Mouse (Mus musculus): Measurements from ENCODE around the gene Hcn1. TPM values are rescaled to one million over a fixed set of nuclear protein-coding genes. Genes with fewer than 3 reads are reported as not detected.

Gene Hcn1
- total RNA-seq, 1 experiment from 2014 or later = 0.06 TPM

DNA sequence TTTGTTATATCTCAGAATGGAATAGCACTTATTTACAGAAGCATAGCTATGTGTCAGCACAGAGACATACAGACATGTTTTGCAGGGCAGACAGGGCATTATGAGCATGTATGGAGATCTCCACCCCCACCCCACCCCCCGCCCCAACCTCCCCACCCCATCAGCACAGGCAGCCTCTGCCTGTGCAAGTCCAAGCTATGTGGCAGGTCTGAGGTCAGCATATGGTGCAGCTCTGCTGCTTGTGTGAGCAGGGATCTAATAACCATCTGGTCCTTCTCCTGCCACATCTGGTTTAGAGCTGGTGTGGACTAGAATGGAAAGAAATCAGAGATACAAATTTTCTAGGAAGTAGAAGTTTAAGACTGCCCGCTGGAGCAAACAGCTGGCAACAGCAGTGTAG lies 424.4 kb downstream of the Hcn1 start:
- DNase-seq = no peak

DNA sequence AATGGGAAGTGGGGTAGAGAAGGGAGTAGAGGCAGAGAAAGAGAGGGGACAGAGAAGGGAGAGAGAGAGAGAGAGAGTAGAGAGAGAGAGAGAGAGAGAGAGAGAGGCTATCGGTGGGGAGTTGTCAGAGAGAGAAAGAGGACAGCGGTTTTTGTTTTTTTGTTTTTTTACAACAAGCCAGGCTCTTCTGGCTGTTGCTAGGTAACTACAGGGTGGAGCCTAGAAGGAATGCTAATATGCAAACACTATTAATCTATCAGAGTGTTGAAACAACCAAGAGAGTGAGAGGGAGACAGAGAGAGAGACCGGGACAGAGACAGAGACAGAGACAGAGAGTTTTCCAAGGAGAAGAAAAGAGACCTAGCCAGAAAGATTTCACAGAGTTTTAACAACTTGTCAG lies 425.7 kb downstream of the Hcn1 start:
- no peak for DNase-seq

DNA sequence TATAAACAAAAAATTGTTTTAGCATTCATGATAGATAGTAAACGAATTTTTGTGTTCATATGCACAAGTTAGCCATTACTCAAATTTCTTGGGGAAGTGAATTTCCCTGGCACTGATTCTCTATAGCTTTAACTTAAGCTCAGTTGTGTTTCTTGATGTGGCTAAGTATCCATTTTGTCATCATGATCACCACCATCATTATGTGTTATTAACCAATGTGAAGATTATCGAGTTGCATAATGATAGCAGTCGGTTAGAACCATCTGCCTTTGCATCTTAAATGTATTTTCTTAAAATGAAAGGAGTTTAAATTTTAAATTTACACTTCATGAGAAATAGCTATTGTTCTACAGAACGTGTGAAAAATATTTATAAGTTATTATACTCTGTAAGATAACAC lies 426.5 kb downstream of the Hcn1 start:
- DNase-seq = no peak

DNA sequence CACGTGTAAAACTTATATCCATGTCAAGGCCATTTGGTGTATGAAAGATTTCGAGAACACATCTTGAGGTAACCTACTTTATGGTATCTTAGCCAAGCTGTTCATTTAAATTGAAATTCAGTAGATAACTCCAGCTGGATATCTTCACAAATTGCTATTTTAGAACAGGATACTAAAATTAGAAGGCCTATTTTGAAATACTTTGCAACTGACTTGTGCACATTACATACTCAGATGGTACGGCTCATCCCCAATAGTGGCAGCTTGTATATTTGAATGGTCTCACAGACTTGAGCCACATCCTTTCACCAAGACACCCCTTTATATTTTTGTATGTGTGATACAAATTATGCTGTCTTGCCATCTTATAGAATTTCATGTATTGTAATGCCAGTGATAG lies 427.5 kb downstream of the Hcn1 start:
- no peak for DNase-seq

DNA sequence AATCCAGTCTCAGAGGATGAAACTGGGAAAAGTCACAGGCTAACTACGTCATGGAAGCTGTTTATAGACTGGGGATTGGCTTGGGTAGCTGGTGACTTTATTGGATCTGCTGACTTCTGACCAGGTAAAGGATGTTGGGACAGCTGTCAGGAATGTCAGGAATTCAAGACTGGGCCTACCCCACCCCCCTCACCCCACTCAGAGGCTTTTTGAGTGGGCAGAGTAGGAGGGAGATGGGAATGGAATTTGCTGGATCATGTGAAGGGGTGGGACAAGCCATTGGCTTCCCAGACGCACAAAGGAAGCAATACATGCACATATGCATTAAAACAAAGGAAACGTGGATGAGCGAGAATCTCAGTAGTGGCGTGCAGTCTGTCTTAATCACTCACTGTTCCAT lies 433.5 kb downstream of the Hcn1 start:
- DNase-seq = no peak
